Mouse (Mus musculus) brain, adult 2 months (tissue): Measurements from ENCODE around the gene Retreg3.

Source experiments
- DNase-seq: peaks from one replicate; pipeline ENCODE4 v3.0.0; 2011; ENCODE audit warnings: low read depth, low spot score

Retreg3 gene

GRCm38 (mm10) chr11:101118105-101118504, 1.6 kb downstream of the Retreg3 start:
- DNase-seq = no peak

GRCm38 (mm10) chr11:101115564-101115963, 4.1 kb downstream of the Retreg3 start:
- peak; percentile 82 for DNase-seq

DNA sequence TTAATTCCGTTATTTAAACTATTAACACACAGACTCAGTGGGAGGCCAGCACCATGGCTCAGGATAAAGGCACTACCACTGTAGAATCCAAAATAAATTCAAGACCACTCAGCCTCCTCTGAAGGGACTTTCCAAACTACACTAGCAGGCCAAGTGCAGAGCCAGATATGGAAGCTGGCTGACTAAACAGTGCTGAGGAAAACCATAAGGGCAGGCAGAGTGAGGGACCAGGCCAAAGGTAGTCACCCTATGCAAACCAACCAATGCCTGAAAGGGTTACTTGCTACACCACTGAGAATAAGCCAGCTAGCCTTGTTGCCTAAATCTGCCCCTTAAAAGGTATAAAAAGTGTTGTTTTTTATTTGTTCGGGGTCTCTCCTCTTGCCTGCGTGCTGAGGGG, 7.5 kb downstream of the Retreg3 start:
- no peak for DNase-seq

- no peak for DNase-seq
Observed at GRCm38 (mm10) chr11:101111178-101111577, 8.5 kb downstream of the Retreg3 start.

DNA sequence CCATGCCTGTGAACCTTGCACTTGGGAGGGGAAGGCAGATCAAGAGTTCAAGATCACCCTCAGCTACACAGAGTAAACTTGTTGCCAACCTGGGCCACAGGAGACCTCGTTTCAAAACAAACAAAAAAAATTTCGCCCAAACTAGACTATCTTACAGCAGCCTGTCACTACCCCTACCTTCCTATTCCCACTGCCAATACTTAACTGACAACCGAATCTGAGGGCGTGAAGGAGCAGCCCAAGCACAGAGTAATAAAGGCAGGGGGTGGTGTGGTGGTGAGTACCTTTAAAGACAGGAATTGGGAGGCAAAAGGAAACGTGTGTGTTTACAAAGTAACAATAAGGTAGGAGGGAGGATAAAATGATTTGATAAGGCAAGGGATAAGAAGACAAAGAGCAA, 9.0 kb downstream of the Retreg3 start:
- no peak for DNase-seq

DNA sequence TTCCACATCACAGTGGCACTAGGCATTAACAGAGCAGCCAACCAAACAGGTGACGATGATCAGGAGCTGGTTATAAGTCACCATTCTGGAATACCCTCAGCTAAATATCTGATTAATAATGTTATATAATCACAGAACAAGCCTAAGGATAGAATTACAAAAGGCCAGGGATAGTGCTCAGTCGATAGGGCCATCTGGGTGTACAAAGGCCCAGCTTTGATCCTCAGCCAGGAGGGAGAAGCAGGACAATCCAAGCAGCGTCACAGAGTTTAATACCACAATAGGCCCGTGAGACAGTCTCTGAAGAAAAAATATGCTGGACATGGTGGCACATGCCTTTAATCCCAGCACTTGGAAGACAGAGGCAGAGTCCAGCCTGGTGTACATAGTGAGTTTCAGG, 10.3 kb downstream of the Retreg3 start:
- peak; percentile 29 for DNase-seq

GRCm38 (mm10) chr11:101103011-101103410, 16.7 kb downstream of the Retreg3 start:
- DNase-seq = no peak

DNA sequence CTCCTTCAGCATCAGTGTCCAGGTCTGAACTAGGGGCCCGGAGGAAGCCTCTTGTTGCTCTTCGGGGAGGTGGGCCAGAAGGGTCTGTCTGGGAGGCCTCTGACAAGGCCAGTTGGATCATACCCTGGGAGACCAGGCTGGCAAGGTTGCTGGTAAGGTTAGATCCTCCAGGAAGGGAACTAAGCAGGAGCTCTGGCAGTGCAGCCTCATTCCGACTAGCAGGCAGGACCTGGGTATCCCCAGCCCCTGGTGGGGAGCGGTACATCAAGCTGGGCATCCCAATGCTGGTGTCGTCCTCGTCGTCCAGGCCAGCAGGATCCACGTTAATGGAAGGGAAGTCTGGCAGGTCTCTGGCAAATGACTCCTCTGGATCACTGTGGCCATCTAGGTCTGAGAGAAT, 21.5 kb downstream of the Retreg3 start:
- no peak for DNase-seq

DNA sequence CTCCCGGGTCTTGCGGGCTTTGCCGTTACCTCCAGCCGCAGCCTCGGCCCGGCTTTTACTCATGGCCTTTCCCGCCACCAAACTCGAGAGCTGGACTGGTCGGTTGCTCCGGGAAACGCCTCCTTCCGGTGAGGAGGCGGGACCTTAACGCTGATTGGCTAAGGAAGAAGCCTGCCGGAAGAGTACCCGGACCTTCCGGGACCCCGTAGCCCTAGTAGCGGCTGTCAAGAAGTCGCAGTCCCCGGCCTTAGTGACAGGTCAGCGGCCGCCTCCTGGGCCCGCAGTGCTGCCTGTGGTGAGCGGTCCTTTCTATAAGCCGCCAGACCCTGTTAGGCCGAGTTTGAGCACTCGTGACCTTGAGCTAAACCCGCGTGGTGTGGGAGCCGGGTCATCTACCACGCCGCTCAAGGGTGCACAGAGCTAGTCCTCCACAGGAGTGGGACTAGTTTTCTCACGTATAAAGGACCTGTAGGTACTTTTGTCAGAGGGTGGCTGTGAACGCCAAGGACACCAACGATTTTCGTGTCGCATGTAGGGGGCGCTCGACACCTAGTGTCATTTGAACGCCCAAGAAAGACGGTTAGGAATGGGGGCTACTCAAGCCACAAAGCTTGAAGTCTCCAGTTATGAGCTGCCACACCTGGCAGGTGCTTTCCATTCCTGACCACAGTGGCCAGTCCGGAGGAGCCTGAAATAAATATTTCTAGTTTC, 24.2 kb downstream of the Retreg3 start, which contains the start of gene Psmc3ip:
Psmc3ip (minus strand) TSS at position 123 of the 711 bp plus-strand sequence.
- peak; percentile 98 for DNase-seq

GRCm38 (mm10) chr11:101094930-101095313, 24.8 kb downstream of the Retreg3 start:
- no peak for DNase-seq

GRCm38 (mm10) chr11:101089931-101090330, 29.8 kb downstream of the Retreg3 start:
- DNase-seq = no peak

DNA sequence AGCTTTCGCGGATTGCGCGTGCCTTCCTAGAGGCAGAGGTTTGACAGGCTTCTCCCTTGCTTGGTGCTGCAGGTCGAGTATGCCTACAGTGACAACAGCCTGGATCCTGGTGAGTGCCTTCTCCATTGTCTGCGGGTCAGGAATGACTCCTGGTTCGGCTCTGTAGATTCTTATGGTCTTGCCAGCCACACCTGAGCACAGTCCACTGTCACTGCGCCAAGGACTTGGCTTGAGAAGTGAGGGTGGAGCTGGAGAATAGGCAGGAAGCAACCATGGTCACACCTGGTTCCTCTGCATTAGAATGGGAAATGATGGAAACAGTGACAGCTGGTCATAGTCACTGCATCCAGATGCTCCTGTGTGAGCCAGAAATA, 32.0 kb downstream of the Retreg3 start:
- peak; percentile 41 for DNase-seq

- peak; percentile 98 for DNase-seq
Observed at GRCm38 (mm10) chr11:101086756-101087681, 32.7 kb downstream of the Retreg3 start, which contains the start of gene Mlx. TSS of gene Mlx (plus strand) at chr11:101087277.

- peak; percentile 26 for DNase-seq
Observed at GRCm38 (mm10) chr11:101086323-101086674, 33.4 kb downstream of the Retreg3 start.

GRCm38 (mm10) chr11:101085617-101086322, 33.9 kb downstream of the Retreg3 start:
- no peak for DNase-seq

GRCm38 (mm10) chr11:101084811-101085210, 34.9 kb downstream of the Retreg3 start:
- DNase-seq = no peak

DNA sequence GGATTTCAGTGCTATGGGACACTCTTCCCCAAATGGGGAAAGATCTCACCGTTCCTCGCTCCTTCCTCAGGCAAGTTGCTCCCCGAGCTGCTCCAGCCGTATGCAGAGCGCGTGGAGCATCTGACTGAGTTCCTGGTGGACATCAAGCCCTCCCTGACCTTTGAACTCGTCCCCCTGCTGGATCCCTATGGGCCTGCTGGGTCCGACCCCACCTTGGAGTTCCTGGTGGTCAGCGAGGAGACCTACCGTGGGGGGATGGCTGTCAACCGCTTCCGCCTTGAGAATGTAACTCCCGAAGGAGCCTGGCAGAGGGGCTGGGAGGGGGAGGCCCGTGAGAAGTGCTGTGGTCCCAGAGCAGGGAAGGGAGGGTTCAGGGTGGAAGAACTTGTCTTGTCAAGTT, 35.4 kb downstream of the Retreg3 start:
- no peak for DNase-seq

DNA sequence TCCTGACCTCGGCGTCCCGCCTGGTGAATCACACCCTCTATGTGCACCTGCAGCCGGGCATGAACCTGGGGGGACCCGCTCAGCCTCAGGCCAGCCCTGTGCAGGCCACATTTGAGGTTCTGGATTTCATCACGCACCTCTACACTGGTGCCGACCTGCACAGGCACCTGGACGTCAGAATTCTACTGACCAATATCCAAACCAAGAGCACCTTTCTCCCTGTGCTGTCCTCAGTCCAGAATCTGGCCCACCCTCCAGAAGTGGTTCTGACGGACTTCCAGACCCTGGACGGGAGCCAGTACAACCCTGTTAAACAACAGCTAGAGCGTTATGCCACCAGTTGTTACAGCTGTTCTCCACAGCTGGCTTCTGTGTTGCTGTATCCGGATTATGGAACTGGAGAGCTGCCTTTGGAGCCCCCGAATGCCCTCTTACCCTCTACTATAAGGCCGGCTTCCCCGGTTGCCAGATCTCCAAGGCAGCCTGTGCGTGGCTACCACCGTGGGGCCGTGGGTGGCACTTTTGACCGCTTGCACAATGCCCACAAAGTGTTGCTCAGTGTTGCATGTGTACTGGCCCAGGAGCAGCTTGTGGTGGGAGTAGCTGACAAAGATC, 36.5 kb downstream of the Retreg3 start:
- DNase-seq = no peak

- peak; percentile 98 for DNase-seq
Observed at GRCm38 (mm10) chr11:101082208-101083082, 37.2 kb downstream of the Retreg3 start, which contains the start of gene Coasy. TSS of gene Coasy (plus strand) at chr11:101082565.

DNA sequence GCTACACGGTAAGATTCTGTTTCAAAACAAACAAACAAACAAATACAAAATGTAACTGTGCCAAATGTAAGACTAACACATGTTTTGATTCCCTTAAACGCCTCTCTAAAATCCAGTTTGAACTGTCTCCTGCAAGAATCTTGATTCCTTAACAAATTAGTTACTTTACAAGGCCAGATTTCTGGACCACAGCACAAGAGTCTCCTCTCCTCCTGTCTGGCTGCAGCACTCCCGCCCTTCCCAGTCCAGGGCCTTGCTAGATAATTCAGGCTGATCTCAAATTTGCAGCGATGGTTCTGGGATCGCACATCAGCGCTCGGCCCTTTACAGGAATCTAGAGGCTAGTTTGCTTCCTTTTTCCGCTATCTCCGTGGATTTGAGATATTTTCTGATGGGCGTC, 38.0 kb downstream of the Retreg3 start:
- no peak for DNase-seq

DNA sequence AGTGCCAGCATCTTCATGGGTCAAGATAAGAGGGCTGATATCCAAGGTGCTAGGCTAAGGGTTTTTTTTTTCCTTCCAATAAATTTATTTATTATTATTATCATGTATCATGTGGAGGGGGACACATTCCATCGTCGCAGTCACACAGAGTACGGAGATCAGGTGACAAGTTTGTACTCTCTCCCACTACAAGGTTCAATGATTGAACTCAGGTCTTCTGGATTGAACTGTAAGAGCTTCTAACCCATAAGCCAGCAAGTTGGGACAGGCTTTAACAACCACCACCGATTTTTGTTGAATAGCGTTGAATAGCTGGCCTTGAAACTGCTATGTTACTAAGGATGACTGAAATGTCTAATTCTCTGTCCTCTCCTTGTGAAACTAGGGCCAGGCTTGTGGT, 39.3 kb downstream of the Retreg3 start:
- no peak for DNase-seq
